7 mouse cellular contexts compared by ENCODE assay signal in genomic region chr7:79934461-79934860, GRCm38 (mm10). TPM values are rescaled to one million over a fixed set of nuclear protein-coding genes. Genes with fewer than 3 reads are reported as not detected.
A peak's percentile ranks its signal among the peaks of the same experiment; 100 is the strongest.
DNase-seq lines count a peak whose midpoint lies in the region; ATAC-seq and TF ChIP-seq lines count a peak whose summit lies in the region.

No protein-coding gene starts in this region.

- no peak for TF ChIP-seq EP300 in stomach, postnatal 0 days (optimal IDR thresholded peaks at IDR 0.05)

- ATAC-seq in embryonic facial prominence, embryonic 12.5 days (ENCODE audit: insufficient number of reproducible peaks, insufficient read depth, low FRiP score, low TSS enrichment): no peak
- ATAC-seq in liver, embryonic 15.5 days (ENCODE audit: insufficient read depth): no peak
- no peak for ATAC-seq in stomach, postnatal 0 days (ENCODE audit: low FRiP score, low TSS enrichment)

- no peaks in the 10 kb centered on the region for H3K27me3 ChIP-seq in embryonic facial prominence, embryonic 12.5 days
- no peaks in the 10 kb centered on the region; the same call in 1 of the 2 replicates for H3K27me3 ChIP-seq in hindbrain, embryonic 10.5 days (ENCODE audit: insufficient read depth, poor library complexity, severe bottlenecking)
- peaks cover 47% of the 10 kb centered on the region for H3K27me3 ChIP-seq in liver, embryonic 15.5 days
- no peaks in the 10 kb centered on the region for H3K27me3 ChIP-seq in stomach, postnatal 0 days (ENCODE audit: control insufficient read depth, insufficient read depth, low read length)

- no peak overlapping the region for H3K27ac ChIP-seq in embryonic facial prominence, embryonic 12.5 days
- H3K27ac ChIP-seq in hindbrain, embryonic 10.5 days: peak overlapping the region; percentile 90
- H3K27ac ChIP-seq in liver, embryonic 15.5 days (replicated peaks): no peak overlapping the region
- H3K27ac ChIP-seq in stomach, postnatal 0 days (replicated peaks): peak overlapping the region; percentile 89

- peak overlapping the region; percentile 47 for H3K4me3 ChIP-seq in embryonic facial prominence, embryonic 12.5 days
- peak overlapping the region; percentile 65 for H3K4me3 ChIP-seq in hindbrain, embryonic 10.5 days
- H3K4me3 ChIP-seq in liver, embryonic 15.5 days (replicated peaks): peak overlapping the region; percentile 53
- peak overlapping the region; percentile 63 for H3K4me3 ChIP-seq in stomach, postnatal 0 days (ENCODE audit: low read depth, low read length)

- H3K9me3 ChIP-seq in embryonic facial prominence, embryonic 12.5 days: no peaks in the 10 kb centered on the region
- H3K9me3 ChIP-seq in hindbrain, embryonic 10.5 days: no peaks in the 10 kb centered on the region
- no peaks in the 10 kb centered on the region for H3K9me3 ChIP-seq in liver, embryonic 15.5 days (replicated peaks)
- no peaks in the 10 kb centered on the region for H3K9me3 ChIP-seq in stomach, postnatal 0 days (ENCODE audit: control insufficient read depth, low read length)

- no peaks in the 10 kb centered on the region for H3K36me3 ChIP-seq in embryonic facial prominence, embryonic 12.5 days
- H3K36me3 ChIP-seq in hindbrain, embryonic 10.5 days: peaks cover 9% of the 10 kb centered on the region; the same call in 1 of the 2 replicates
- H3K36me3 ChIP-seq in liver, embryonic 15.5 days (replicated peaks): no peaks in the 10 kb centered on the region
- H3K36me3 ChIP-seq in stomach, postnatal 0 days (ENCODE audit: control insufficient read depth, insufficient read depth, low read length): no peaks in the 10 kb centered on the region; the same call in 1 of the 2 replicates

- peak overlapping the region; percentile 80 for H3K4me2 ChIP-seq in embryonic facial prominence, embryonic 12.5 days (replicated peaks)
- H3K4me2 ChIP-seq in liver, embryonic 15.5 days: peak overlapping the region; percentile 55
- H3K4me2 ChIP-seq in stomach, postnatal 0 days (replicated peaks; ENCODE audit: low read depth): peak overlapping the region; percentile 86

- peaks cover 13% of the 10 kb centered on the region for H3K4me1 ChIP-seq in embryonic facial prominence, embryonic 12.5 days
- peaks cover 36% of the 10 kb centered on the region for H3K4me1 ChIP-seq in hindbrain, embryonic 10.5 days (replicated peaks)
- H3K4me1 ChIP-seq in liver, embryonic 15.5 days (replicated peaks): no peaks in the 10 kb centered on the region; the same call in 1 of the 2 replicates
- 0 out of 2 replicates have a peak, but pooled peaks cover 3% of the 10 kb centered on the region for H3K4me1 ChIP-seq in stomach, postnatal 0 days (replicated peaks; ENCODE audit: control insufficient read depth, insufficient read depth)

- no peak for TF ChIP-seq CTCF in stomach, postnatal 0 days (IDR thresholded peaks at IDR 0.05; ENCODE audit: low read depth)

- DNase-seq in urinary bladder, postnatal 25 days (ENCODE audit: low spot score): peak; percentile 19
- DNase-seq in urinary bladder, adult 18-20 months (ENCODE audit: low spot score in 2 of 2): no peak
- no peak for DNase-seq in hindbrain, embryonic 10.5 days (ENCODE audit: low spot score)
- DNase-seq in stomach, postnatal 0 days (ENCODE audit: low spot score): peak; percentile 27
- no peak for DNase-seq in layer of hippocampus, adult 9-11 months

- WGBS in embryonic facial prominence, embryonic 12.5 days: 58% methylated on average over 5 of the region's 5 CpGs
- WGBS in hindbrain, embryonic 10.5 days: 48% methylated on average over 5 of the region's 5 CpGs
- WGBS in liver, embryonic 15.5 days (ENCODE audit: insufficient replicate concordance): 46% methylated on average over 5 of the region's 5 CpGs
- WGBS in stomach, postnatal 0 days: 21% methylated on average over 5 of the region's 5 CpGs

- peak overlapping the region; percentile 60 for H3K9ac ChIP-seq in embryonic facial prominence, embryonic 12.5 days
- H3K9ac ChIP-seq in liver, embryonic 15.5 days: no peak overlapping the region
- H3K9ac ChIP-seq in stomach, postnatal 0 days (ENCODE audit: low read length): peak overlapping the region; percentile 76

RNA-seq across cellular contexts. Expression of gene Arpin, which starts 0.7 kb away (rescaled TPM):
- 18.7 and 20.5 TPM in 2 replicates for polyA plus RNA-seq in embryonic facial prominence, embryonic 12.5 days (2016; fragmentation: Nextera tagmentation; extraction: Ambion mirVana)
- polyA plus RNA-seq in hindbrain, embryonic 10.5 days (2016; fragmentation: Nextera tagmentation; extraction: Ambion mirVana): 23.3 and 24.7 TPM in 2 replicates
- 3.5 and 3.6 TPM in 2 replicates for polyA plus RNA-seq in liver, embryonic 15.5 days (2015; fragmentation: Nextera tagmentation; extraction: Ambion mirVana)
- 34.3 and 34.9 TPM in 2 replicates for polyA plus RNA-seq in stomach, postnatal 0 days (2015; fragmentation: Nextera tagmentation; extraction: Ambion mirVana)

RNA-seq across cellular contexts. Expression of gene Ap3s2, which starts 14.0 kb away (rescaled TPM):
- polyA plus RNA-seq in embryonic facial prominence, embryonic 12.5 days (2016; fragmentation: Nextera tagmentation; extraction: Ambion mirVana): 33.8 and 38.1 TPM in 2 replicates
- 47.0 and 54.6 TPM in 2 replicates for polyA plus RNA-seq in hindbrain, embryonic 10.5 days (2016; fragmentation: Nextera tagmentation; extraction: Ambion mirVana)
- 8.1 and 9.5 TPM in 2 replicates for polyA plus RNA-seq in liver, embryonic 15.5 days (2015; fragmentation: Nextera tagmentation; extraction: Ambion mirVana)
- 17.7 and 17.8 TPM in 2 replicates for polyA plus RNA-seq in stomach, postnatal 0 days (2015; fragmentation: Nextera tagmentation; extraction: Ambion mirVana)

Comparison
In these comparisons a context has a peak if more than half of its experiments do, and no peak if none do; other contexts are left out.
1. DNase-seq: peak in urinary bladder, postnatal 25 days (single experiment) and stomach, postnatal 0 days (single experiment); none in urinary bladder, adult 18-20 months (0 of 2), hindbrain, embryonic 10.5 days (single experiment) and layer of hippocampus, adult 9-11 months (single experiment).
2. H3K27ac ChIP-seq: peak in hindbrain, embryonic 10.5 days (single experiment) and stomach, postnatal 0 days (single experiment); none in embryonic facial prominence, embryonic 12.5 days (single experiment) and liver, embryonic 15.5 days (single experiment).
3. Peak in every context shown above with its lines, with median percentiles within 50 percentile points of each other: H3K4me2 ChIP-seq and H3K4me3 ChIP-seq.